Mouse (Mus musculus): ENCODE results near the gene Rsph9. TPM values are rescaled to one million over a fixed set of nuclear protein-coding genes. Genes with fewer than 3 reads are reported as not detected.

The Rsph9 gene
- 0.72 and 1.5 TPM in 2 replicates for polyA plus RNA-seq (2016; fragmentation: Nextera tagmentation; extraction: Ambion mirVana)

- peak within 1 kb of the TSS; percentile 50 for H3K4me3 ChIP-seq
- H3K9ac ChIP-seq = peak within 1 kb of the TSS; percentile 56
- H3K27me3 ChIP-seq (replicated peaks) = peaks cover 22% of the 10 kb centered on the region
- H3K4me1 ChIP-seq = peaks cover 44% of the 10 kb centered on the region
- 9% methylated on average over 37 of the region's 37 CpGs for WGBS (ENCODE audit: insufficient replicate concordance)
- peak; percentile 95 for ATAC-seq
- H3K4me2 ChIP-seq = peak within 1 kb of the TSS; percentile 80
- H3K27ac ChIP-seq = peak within 1 kb of the TSS; percentile 69
- peaks cover 41% of the 10 kb centered on the region for H3K36me3 ChIP-seq
- H3K9me3 ChIP-seq (replicated peaks) = no peaks in the 10 kb centered on the region
Observed at GRCm38 (mm10) chr17:46143578-46144423, at the start of gene Rsph9. TSS of gene Rsph9 (minus strand) at chr17:46144216.

DNA sequence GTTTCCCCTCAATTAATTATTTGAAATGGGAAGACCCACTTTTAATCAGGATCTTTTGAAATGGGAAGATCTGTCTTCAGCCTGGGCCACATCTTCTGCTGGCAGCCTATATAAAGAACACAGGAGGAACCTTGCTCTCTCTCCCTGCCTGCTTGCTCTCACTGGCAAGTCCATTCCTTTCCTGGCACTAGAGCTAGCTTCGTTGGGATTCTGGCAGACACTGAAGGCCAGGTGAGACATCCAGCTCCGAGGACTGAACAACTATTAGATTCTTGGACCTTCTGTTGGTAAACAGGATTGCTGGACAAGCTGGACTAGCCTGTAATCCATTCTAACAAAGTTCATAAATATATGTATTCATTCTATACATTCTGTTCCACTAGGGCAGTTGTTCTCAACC, 44.8 kb upstream of the Rsph9 start:
- Histone ChIP-seq H3K27ac (no peak overlapping the region), H3K9ac (no peak overlapping the region), H3K9me3 (replicated peaks) (no peaks in the 10 kb centered on the region), H3K4me2 (no peak overlapping the region), H3K36me3 (peaks cover 98% of the 10 kb centered on the region), H3K4me1 (no peaks in the 10 kb centered on the region), H3K4me3 (no peak overlapping the region), H3K27me3 (replicated peaks) (no peaks in the 10 kb centered on the region)
- WGBS (ENCODE audit: insufficient replicate concordance) = 86% methylated on average over 2 of the region's 2 CpGs
- no peak for ATAC-seq

DNA sequence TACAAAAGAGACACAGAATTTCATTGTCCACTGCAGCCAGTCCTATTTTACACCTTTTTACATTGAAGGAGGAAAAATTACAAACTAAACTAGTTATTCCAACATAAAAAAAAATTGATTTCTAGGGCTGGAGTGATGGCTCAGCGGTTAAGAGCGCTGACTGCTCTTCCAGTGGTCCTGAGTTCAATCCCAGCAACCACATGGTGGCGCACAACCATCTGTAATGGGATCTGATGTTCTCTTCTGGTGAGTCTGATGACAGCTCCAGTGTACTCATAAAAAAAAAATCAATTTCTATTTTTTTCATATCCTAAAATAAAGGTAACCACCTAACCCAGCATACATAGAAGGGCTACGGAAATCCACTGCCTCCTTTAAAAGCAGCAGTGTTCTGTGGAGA, 38.3 kb upstream of the Rsph9 start:
- H3K4me1 ChIP-seq = no peaks in the 10 kb centered on the region
- H3K9ac ChIP-seq = no peak overlapping the region
- H3K9me3 ChIP-seq (replicated peaks) = no peaks in the 10 kb centered on the region
- no peak for ATAC-seq
- H3K27ac ChIP-seq = no peak overlapping the region
- H3K36me3 ChIP-seq = peaks cover 100% of the 10 kb centered on the region
- no peak overlapping the region for H3K4me3 ChIP-seq
- H3K27me3 ChIP-seq (replicated peaks) = no peaks in the 10 kb centered on the region
- no peak overlapping the region for H3K4me2 ChIP-seq
- WGBS (ENCODE audit: insufficient replicate concordance) = 89% methylated on average over 4 of the region's 4 CpGs

GRCm38 (mm10) chr17:46170538-46170937, 26.5 kb upstream of the Rsph9 start:
- Histone ChIP-seq H3K27ac (peak overlapping the region; percentile 3; the same call in 1 of the 2 replicates), H3K4me2 (no peak overlapping the region), H3K4me1 (peaks cover 20% of the 10 kb centered on the region), H3K9me3 (replicated peaks) (no peaks in the 10 kb centered on the region), H3K27me3 (replicated peaks) (no peaks in the 10 kb centered on the region), H3K36me3 (peaks cover 96% of the 10 kb centered on the region), H3K4me3 (no peak overlapping the region), H3K9ac (no peak overlapping the region)
- 59% methylated on average over 3 of the region's 3 CpGs for WGBS (ENCODE audit: insufficient replicate concordance)
- no peak for ATAC-seq

DNA sequence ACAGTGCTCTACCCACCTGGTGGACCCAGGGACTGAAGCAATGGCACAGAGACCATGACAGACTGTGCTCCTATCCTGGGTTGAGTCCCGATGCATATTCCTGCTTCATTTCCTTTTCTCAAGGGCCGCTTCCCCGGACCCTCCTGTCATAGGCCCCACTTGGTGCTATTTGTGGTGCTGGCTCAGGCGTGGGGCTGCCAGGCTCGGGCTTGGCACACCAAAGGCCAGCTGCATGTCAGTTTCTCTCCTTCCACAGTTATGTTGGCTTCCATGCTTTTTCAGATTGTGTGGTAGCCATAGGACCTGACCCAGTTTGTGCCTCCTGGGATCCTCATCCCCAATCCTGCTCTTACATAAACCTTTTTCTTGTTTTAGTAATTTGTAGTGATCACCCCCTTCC, 24.8 kb upstream of the Rsph9 start:
- Histone ChIP-seq H3K4me3 (no peak overlapping the region), H3K4me1 (peaks cover 22% of the 10 kb centered on the region), H3K27ac (peak overlapping the region; percentile 73; the same call in 1 of the 2 replicates), H3K9me3 (replicated peaks) (no peaks in the 10 kb centered on the region), H3K36me3 (peaks cover 99% of the 10 kb centered on the region), H3K4me2 (no peak overlapping the region), H3K9ac (no peak overlapping the region), H3K27me3 (replicated peaks) (no peaks in the 10 kb centered on the region)
- WGBS (ENCODE audit: insufficient replicate concordance) = 83% methylated on average over 5 of the region's 5 CpGs
- ATAC-seq = no peak

GRCm38 (mm10) chr17:46168318-46168717, 24.3 kb upstream of the Rsph9 start:
- Histone ChIP-seq H3K27ac (peak overlapping the region; percentile 73), H3K4me3 (no peak overlapping the region), H3K27me3 (replicated peaks) (no peaks in the 10 kb centered on the region), H3K9ac (no peak overlapping the region), H3K9me3 (replicated peaks) (no peaks in the 10 kb centered on the region), H3K4me1 (peaks cover 25% of the 10 kb centered on the region), H3K36me3 (peaks cover 100% of the 10 kb centered on the region), H3K4me2 (no peak overlapping the region)
- ATAC-seq = peak; percentile 77
- 56% methylated on average over 5 of the region's 5 CpGs for WGBS (ENCODE audit: insufficient replicate concordance)

DNA sequence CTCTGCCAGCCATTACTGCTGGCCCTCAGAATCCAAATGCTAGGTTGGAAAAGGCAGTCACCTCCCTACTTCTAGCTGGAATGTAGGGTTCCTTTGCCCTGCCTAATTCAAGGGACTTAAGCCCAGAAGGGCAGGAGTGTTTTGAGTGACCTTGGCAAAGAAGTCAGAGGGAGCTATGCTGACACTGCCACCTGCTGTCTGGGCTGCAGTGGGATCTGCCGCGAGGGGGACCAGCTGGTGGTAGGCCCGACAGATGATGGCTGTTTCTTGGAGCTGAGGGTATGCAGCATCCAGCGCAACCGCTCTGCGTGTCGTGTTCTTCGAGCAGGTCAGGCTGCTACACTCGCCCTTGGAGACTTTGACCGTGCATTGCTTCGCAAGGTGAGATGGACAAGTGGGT, 23.0 kb upstream of the Rsph9 start:
- Histone ChIP-seq H3K4me1 (peaks cover 38% of the 10 kb centered on the region), H3K9me3 (replicated peaks) (no peaks in the 10 kb centered on the region), H3K4me3 (no peak overlapping the region), H3K9ac (no peak overlapping the region), H3K36me3 (peaks cover 100% of the 10 kb centered on the region), H3K27me3 (replicated peaks) (no peaks in the 10 kb centered on the region), H3K4me2 (no peak overlapping the region), H3K27ac (peak overlapping the region; percentile 45; the same call in 1 of the 2 replicates)
- ATAC-seq = no peak
- 84% methylated on average over 11 of the region's 11 CpGs for WGBS (ENCODE audit: insufficient replicate concordance)

DNA sequence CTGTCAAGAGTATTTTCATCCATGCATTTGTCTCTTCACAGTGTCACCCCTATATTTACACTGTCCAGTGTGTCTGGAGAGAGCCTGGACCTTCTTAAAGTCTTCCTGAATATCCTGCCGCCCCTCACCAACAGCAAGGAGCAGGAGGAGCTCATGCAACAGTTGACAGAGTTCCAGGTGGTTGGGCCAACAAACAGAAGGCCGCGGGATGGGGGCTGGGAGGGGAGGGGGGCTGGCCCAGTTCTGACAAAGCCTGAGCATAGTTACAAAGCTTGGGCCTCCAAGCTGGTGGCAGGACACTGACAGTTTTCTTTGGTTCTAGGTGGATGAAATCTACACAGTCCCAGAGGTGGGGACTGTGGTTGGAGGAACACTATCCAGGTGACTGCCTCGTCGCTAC, 22.3 kb upstream of the Rsph9 start:
- Histone ChIP-seq H3K27me3 (replicated peaks) (no peaks in the 10 kb centered on the region), H3K4me1 (peaks cover 45% of the 10 kb centered on the region), H3K27ac (peak overlapping the region; percentile 45; the same call in 1 of the 2 replicates), H3K9ac (no peak overlapping the region), H3K4me2 (no peak overlapping the region), H3K36me3 (peaks cover 97% of the 10 kb centered on the region), H3K4me3 (no peak overlapping the region), H3K9me3 (replicated peaks) (no peaks in the 10 kb centered on the region)
- WGBS (ENCODE audit: insufficient replicate concordance) = 80% methylated on average over 5 of the region's 5 CpGs
- ATAC-seq = no peak

- Histone ChIP-seq H3K27me3 (replicated peaks) (no peaks in the 10 kb centered on the region), H3K9ac (no peak overlapping the region), H3K9me3 (replicated peaks) (no peaks in the 10 kb centered on the region), H3K4me1 (peaks cover 46% of the 10 kb centered on the region), H3K36me3 (peaks cover 89% of the 10 kb centered on the region), H3K4me2 (no peak overlapping the region), H3K4me3 (no peak overlapping the region), H3K27ac (no peak overlapping the region)
- no peak for ATAC-seq
- WGBS (ENCODE audit: insufficient replicate concordance) = 90% methylated on average over 12 of the region's 12 CpGs
Observed at GRCm38 (mm10) chr17:46165460-46165859, 21.4 kb upstream of the Rsph9 start.

DNA sequence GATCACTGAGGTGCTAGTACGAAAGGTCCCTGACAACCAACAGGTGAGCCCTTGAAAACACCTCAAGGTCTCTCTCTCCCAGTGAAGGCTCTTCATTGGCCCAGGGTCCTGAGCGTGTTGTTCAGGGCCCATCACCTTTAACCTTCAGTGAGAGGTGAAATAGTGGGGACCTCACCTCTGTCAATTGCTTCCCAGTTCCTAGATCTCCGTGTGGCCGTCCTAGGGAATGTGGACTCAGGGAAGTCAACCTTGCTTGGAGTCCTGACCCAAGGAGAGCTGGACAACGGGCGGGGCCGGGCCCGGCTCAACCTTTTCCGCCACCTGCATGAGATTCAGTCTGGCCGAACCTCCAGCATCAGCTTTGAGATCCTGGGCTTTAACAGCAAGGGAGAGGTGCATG, 20.8 kb upstream of the Rsph9 start:
- H3K9ac ChIP-seq = no peak overlapping the region
- H3K27me3 ChIP-seq (replicated peaks) = no peaks in the 10 kb centered on the region
- no peak overlapping the region for H3K27ac ChIP-seq
- H3K4me1 ChIP-seq = peaks cover 46% of the 10 kb centered on the region
- 93% methylated on average over 10 of the region's 10 CpGs for WGBS (ENCODE audit: insufficient replicate concordance)
- H3K36me3 ChIP-seq = peaks cover 82% of the 10 kb centered on the region
- H3K4me2 ChIP-seq = no peak overlapping the region
- no peak for ATAC-seq
- H3K9me3 ChIP-seq (replicated peaks) = no peaks in the 10 kb centered on the region
- H3K4me3 ChIP-seq = no peak overlapping the region

DNA sequence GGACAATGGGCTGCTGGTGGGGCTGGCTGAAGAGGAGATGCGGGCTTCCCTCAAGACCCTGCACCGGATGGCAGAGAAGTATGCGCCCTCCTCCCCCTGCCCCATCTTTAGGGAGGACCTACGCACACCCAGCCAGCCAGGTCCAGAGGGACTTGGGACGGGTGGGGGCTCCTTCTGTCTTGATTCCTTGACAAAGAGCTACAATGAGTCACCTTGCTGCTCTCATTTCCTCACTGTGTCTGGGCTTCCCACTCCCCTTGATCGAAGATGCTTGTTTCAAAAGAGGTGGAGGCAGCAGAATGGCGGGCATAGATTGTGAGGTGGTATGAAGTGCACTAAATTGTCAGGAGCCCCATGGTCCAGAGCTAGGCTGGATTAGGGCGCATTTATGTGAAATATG, 20.3 kb upstream of the Rsph9 start:
- Histone ChIP-seq H3K9me3 (replicated peaks) (no peaks in the 10 kb centered on the region), H3K4me2 (no peak overlapping the region), H3K9ac (no peak overlapping the region), H3K27me3 (replicated peaks) (no peaks in the 10 kb centered on the region), H3K4me1 (peaks cover 46% of the 10 kb centered on the region), H3K4me3 (no peak overlapping the region), H3K27ac (no peak overlapping the region), H3K36me3 (peaks cover 77% of the 10 kb centered on the region)
- 90% methylated on average over 8 of the region's 8 CpGs for WGBS (ENCODE audit: insufficient replicate concordance)
- ATAC-seq = no peak

- Histone ChIP-seq H3K36me3 (peaks cover 64% of the 10 kb centered on the region), H3K4me2 (peak overlapping the region; percentile 78), H3K4me1 (peaks cover 47% of the 10 kb centered on the region), H3K27me3 (replicated peaks) (no peaks in the 10 kb centered on the region), H3K9me3 (replicated peaks) (no peaks in the 10 kb centered on the region), H3K4me3 (peak overlapping the region; percentile 81), H3K27ac (peak overlapping the region; percentile 98), H3K9ac (peak overlapping the region; percentile 92)
- ATAC-seq = no peak
- WGBS (ENCODE audit: insufficient replicate concordance) = 44% methylated on average over 9 of the region's 9 CpGs
Observed at GRCm38 (mm10) chr17:46162951-46163421, 19.0 kb upstream of the Rsph9 start.
